Mouse (Mus musculus): Measurements from ENCODE around the gene Sec14l3.

DNA sequence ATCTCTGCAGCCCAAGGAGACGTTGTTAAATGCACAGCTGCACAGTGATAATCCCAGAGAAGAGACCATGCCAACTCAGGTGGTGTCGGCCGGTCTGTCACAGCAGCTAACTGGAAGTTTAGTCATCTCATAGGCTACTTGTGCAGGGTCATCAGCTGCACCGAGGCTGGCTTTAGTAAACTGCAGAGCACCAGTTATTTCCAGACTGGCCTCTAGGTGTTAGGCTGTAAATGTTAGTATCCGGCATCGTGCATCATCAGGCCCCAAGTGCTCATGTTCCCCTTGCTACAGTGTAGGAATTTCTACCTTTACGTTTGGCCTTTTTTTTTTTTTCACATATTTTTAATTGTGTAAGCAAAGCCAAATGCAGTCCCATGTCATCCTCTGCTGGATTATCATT is 31.2 kb upstream of the Sec14l3 start:
- no peak for TF ChIP-seq CTCF (IDR thresholded peaks at IDR 0.05; ENCODE audit: borderline replicate concordance, insufficient read depth, low read length)
- TF ChIP-seq POLR2A (IDR thresholded peaks at IDR 0.05; ENCODE audit: low read depth, low read length) = no peak
